Mouse (Mus musculus): ENCODE data around the gene Sult2b1.

Gene Sult2b1

GRCm38 (mm10) chr7:45695098-45695497, 89.4 kb downstream of the Sult2b1 start:
- no peak for DNase-seq (ENCODE audit: low spot score)

- no peak for DNase-seq (ENCODE audit: low spot score)
Observed at GRCm38 (mm10) chr7:45693921-45694591, 90.4 kb downstream of the Sult2b1 start, which contains the start of gene Sec1. TSS of gene Sec1 (minus strand) at chr7:45694402.

- DNase-seq (ENCODE audit: low spot score), result no peak
Observed at GRCm38 (mm10) chr7:45692364-45692763, 92.1 kb downstream of the Sult2b1 start.

- DNase-seq (ENCODE audit: low spot score), result no peak
Observed at GRCm38 (mm10) chr7:45689800-45690199, 94.7 kb downstream of the Sult2b1 start.

- DNase-seq (ENCODE audit: low spot score), result no peak
Observed at GRCm38 (mm10) chr7:45689099-45689498, 95.4 kb downstream of the Sult2b1 start.

GRCm38 (mm10) chr7:45686841-45687240, 97.6 kb downstream of the Sult2b1 start:
- no peak for DNase-seq (ENCODE audit: low spot score)

GRCm38 (mm10) chr7:45685811-45686210, 98.7 kb downstream of the Sult2b1 start:
- DNase-seq (ENCODE audit: low spot score), result no peak

- DNase-seq (ENCODE audit: low spot score), result no peak
Observed at GRCm38 (mm10) chr7:45683396-45684050, 100.9 kb downstream of the Sult2b1 start, which contains the start of gene Ntn5. TSS of gene Ntn5 (plus strand) at chr7:45684022.

GRCm38 (mm10) chr7:45682144-45683126, 102.0 kb downstream of the Sult2b1 start:
- peak; percentile 87 for DNase-seq (ENCODE audit: low spot score)

GRCm38 (mm10) chr7:45681046-45681736, 103.3 kb downstream of the Sult2b1 start:
- DNase-seq (ENCODE audit: low spot score), result no peak
